ENCODE assay signal across 9 mouse cellular contexts in the genomic region with DNA sequence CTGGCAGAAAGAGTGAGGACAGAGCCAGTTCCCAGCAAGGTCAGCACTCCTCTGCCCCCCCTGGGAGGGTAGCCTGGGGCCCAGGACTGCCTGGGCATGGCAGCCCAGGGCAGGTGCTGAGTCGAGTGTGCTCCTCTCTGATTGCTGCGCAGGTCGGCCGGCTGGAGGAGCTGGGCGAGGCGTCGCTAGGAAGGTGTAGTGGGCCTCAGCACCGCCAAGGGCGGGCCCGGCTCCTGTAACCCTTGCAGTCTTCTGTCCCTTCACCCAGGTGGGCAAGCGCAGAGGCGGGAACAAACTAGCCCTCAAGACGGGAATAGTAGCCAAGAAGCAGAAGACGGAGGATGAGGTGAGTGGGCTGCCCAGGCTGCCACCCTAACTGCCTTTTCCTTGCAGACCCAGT. TPM values are rescaled to one million over a fixed set of nuclear protein-coding genes. Genes with fewer than 3 reads are reported as not detected.
A peak's percentile ranks its signal among the peaks of the same experiment; 100 is the strongest.
DNase-seq lines count a peak whose midpoint lies in the region; ATAC-seq and TF ChIP-seq lines count a peak whose summit lies in the region.
"Had no signal": no experiment of that assay in that cellular context is flagged by ENCODE, and none has a peak within 500 bp of the region (broad histone marks: within the 10 kb centered on the region; RNA-seq: fewer than 3 reads in every experiment).

No protein-coding gene starts in this region.

- peaks cover 48% of the 10 kb centered on the region for H3K36me3 ChIP-seq in forebrain, embryonic 13.5 days (ENCODE audit: poor library complexity, severe bottlenecking)
- peaks cover 30% of the 10 kb centered on the region for H3K36me3 ChIP-seq in hindbrain, postnatal 0 days (ENCODE audit: insufficient read depth, low read length)
- peaks cover 46% of the 10 kb centered on the region for H3K36me3 ChIP-seq in neural tube, embryonic 12.5 days

- peaks cover 32% of the 10 kb centered on the region for H3K4me1 ChIP-seq in forebrain, embryonic 13.5 days
- peaks cover 28% of the 10 kb centered on the region for H3K4me1 ChIP-seq in hindbrain, postnatal 0 days (ENCODE audit: insufficient read depth, low read length)
- peaks cover 31% of the 10 kb centered on the region for H3K4me1 ChIP-seq in neural tube, embryonic 12.5 days

- ATAC-seq in forebrain, embryonic 13.5 days = no peak
- no peak for ATAC-seq in hindbrain, postnatal 0 days
- ATAC-seq in neural tube, embryonic 12.5 days (ENCODE audit: low FRiP score, low read depth) = no peak

- no peaks in the 10 kb centered on the region for H3K9me3 ChIP-seq in forebrain, embryonic 13.5 days (replicated peaks)
- H3K9me3 ChIP-seq in hindbrain, postnatal 0 days (ENCODE audit: low read length) = no peaks in the 10 kb centered on the region
- no peaks in the 10 kb centered on the region for H3K9me3 ChIP-seq in neural tube, embryonic 12.5 days

- WGBS in forebrain, embryonic 13.5 days = 91% methylated on average over 14 of the region's 14 CpGs
- 94% methylated on average over 14 of the region's 14 CpGs for WGBS in hindbrain, postnatal 0 days
- WGBS in neural tube, embryonic 12.5 days = 89% methylated on average over 14 of the region's 14 CpGs

- H3K4me2 ChIP-seq in forebrain, embryonic 13.5 days = peak overlapping the region; percentile 94
- peak overlapping the region; percentile 91; the same call in 1 of the 2 replicates for H3K4me2 ChIP-seq in hindbrain, postnatal 0 days (ENCODE audit: low read depth, low read length)
- peak overlapping the region; percentile 98; the same call in 1 of the 2 replicates for H3K4me2 ChIP-seq in neural tube, embryonic 12.5 days (replicated peaks)

- no peaks in the 10 kb centered on the region for H3K27me3 ChIP-seq in forebrain, embryonic 13.5 days
- H3K27me3 ChIP-seq in hindbrain, postnatal 0 days (ENCODE audit: insufficient read depth, low read length) = no peaks in the 10 kb centered on the region
- H3K27me3 ChIP-seq in neural tube, embryonic 12.5 days (replicated peaks) = no peaks in the 10 kb centered on the region

- H3K4me3 ChIP-seq in layer of hippocampus, adult 2 months = peak overlapping the region; percentile 98; the same call in 1 of the 2 replicates
- H3K4me3 ChIP-seq in forebrain, embryonic 13.5 days = 0 out of 2 replicates have a peak overlapping the region, but pooled peaks have one; percentile 99
- H3K4me3 ChIP-seq in hindbrain, postnatal 0 days (ENCODE audit: low read length) = peak overlapping the region; percentile 95; the same call in 1 of the 2 replicates
- H3K4me3 ChIP-seq in neural tube, embryonic 12.5 days = no peak overlapping the region

- 0 out of 2 replicates have a peak overlapping the region, but pooled peaks have one; percentile 46 for H3K27ac ChIP-seq in layer of hippocampus, adult 2 months
- no peak overlapping the region for H3K27ac ChIP-seq in forebrain, embryonic 13.5 days
- no peak overlapping the region for H3K27ac ChIP-seq in hindbrain, postnatal 0 days
- H3K27ac ChIP-seq in neural tube, embryonic 12.5 days = no peak overlapping the region

- no peak for DNase-seq in layer of hippocampus, adult 2 months (ENCODE audit: low spot score in 2 of 2)
- no peak for DNase-seq in layer of hippocampus, postnatal 14 days (ENCODE audit: low spot score in 2 of 2)
- no peak for DNase-seq in hindbrain, postnatal 0 days (ENCODE audit: low spot score)
- DNase-seq in retina, postnatal 1 day = no peak
- no peak for DNase-seq in adrenal gland, postnatal 14 days
- DNase-seq: cerebellum, adult 11 months had no signal

- TF ChIP-seq CTCF in layer of hippocampus, adult 2 months (conservative IDR thresholded peaks at IDR 0.05) = no peak
- TF ChIP-seq CTCF in hindbrain, postnatal 0 days (IDR thresholded peaks at IDR 0.05; ENCODE audit: low read depth) = no peak

- peak overlapping the region; percentile 100 for H3K9ac ChIP-seq in forebrain, embryonic 13.5 days
- no peak overlapping the region; the same call in 1 of the 2 replicates for H3K9ac ChIP-seq in hindbrain, postnatal 0 days (replicated peaks; ENCODE audit: low read length)
- H3K9ac ChIP-seq in neural tube, embryonic 12.5 days = 0 out of 2 replicates have a peak overlapping the region, but pooled peaks have one; percentile 3

RNA-seq across cellular contexts. Expression of gene Trir, which starts 2.6 kb away (rescaled TPM):
- 100 to 1,000 TPM; 125 to 136 TPM for total RNA-seq in layer of hippocampus, adult 2 months (2021)
- total RNA-seq in layer of hippocampus, postnatal 14 days (2021) = 100 to 1,000 TPM; 136 to 150 TPM
- 125 and 154 TPM in 2 replicates for polyA plus RNA-seq in forebrain, embryonic 13.5 days (2015; fragmentation: Nextera tagmentation; extraction: Ambion mirVana)
- 220 and 238 TPM in 2 replicates for total RNA-seq in hindbrain, postnatal 0 days (2014; rRNA removed)
- 146 and 152 TPM in 2 replicates for polyA plus RNA-seq in hindbrain, postnatal 0 days (2015; fragmentation: Nextera tagmentation; extraction: Ambion mirVana)
- polyA plus RNA-seq in neural tube, embryonic 12.5 days (2016; fragmentation: Nextera tagmentation; extraction: Ambion mirVana) = 180 and 189 TPM in 2 replicates
- 154 and 161 TPM in 2 replicates for total RNA-seq in adrenal gland, postnatal 14 days (2021)

RNA-seq across cellular contexts. Expression of gene Asna1, which starts 4.2 kb away (rescaled TPM):
- total RNA-seq in layer of hippocampus, adult 2 months (2021) = 100 to 1,000 TPM; 119 to 122 TPM
- total RNA-seq in layer of hippocampus, postnatal 14 days (2021) = 100 to 1,000 TPM; 108 to 115 TPM
- 166 and 168 TPM in 2 replicates for polyA plus RNA-seq in forebrain, embryonic 13.5 days (2015; fragmentation: Nextera tagmentation; extraction: Ambion mirVana)
- 165 and 172 TPM in 2 replicates for total RNA-seq in hindbrain, postnatal 0 days (2014; rRNA removed)
- 149 and 150 TPM in 2 replicates for polyA plus RNA-seq in hindbrain, postnatal 0 days (2015; fragmentation: Nextera tagmentation; extraction: Ambion mirVana)
- 144 and 150 TPM in 2 replicates for polyA plus RNA-seq in neural tube, embryonic 12.5 days (2016; fragmentation: Nextera tagmentation; extraction: Ambion mirVana)
- total RNA-seq in adrenal gland, postnatal 14 days (2021) = 91.4 and 94.7 TPM in 2 replicates

RNA-seq across cellular contexts. Expression of gene Tnpo2, which starts 7.4 kb away (rescaled TPM):
- 100 to 1,000 TPM; 170 to 175 TPM for total RNA-seq in layer of hippocampus, adult 2 months (2021)
- 100 to 1,000 TPM; 150 to 152 TPM for total RNA-seq in layer of hippocampus, postnatal 14 days (2021)
- 46.4 and 49.4 TPM in 2 replicates for polyA plus RNA-seq in forebrain, embryonic 13.5 days (2015; fragmentation: Nextera tagmentation; extraction: Ambion mirVana)
- 174 and 183 TPM in 2 replicates for total RNA-seq in hindbrain, postnatal 0 days (2014; rRNA removed)
- 48.1 and 49.1 TPM in 2 replicates for polyA plus RNA-seq in hindbrain, postnatal 0 days (2015; fragmentation: Nextera tagmentation; extraction: Ambion mirVana)
- polyA plus RNA-seq in neural tube, embryonic 12.5 days (2016; fragmentation: Nextera tagmentation; extraction: Ambion mirVana) = 39.2 and 40.4 TPM in 2 replicates
- total RNA-seq in adrenal gland, postnatal 14 days (2021) = 65.9 and 67.8 TPM in 2 replicates

RNA-seq across cellular contexts. Expression of gene Best2, which starts 14.9 kb away (rescaled TPM):
- not detected for total RNA-seq in layer of hippocampus, adult 2 months (2021)
- not detected for total RNA-seq in layer of hippocampus, postnatal 14 days (2021)
- not detected in 2 replicates for polyA plus RNA-seq in forebrain, embryonic 13.5 days (2015; fragmentation: Nextera tagmentation; extraction: Ambion mirVana)
- not detected in 2 replicates for total RNA-seq in hindbrain, postnatal 0 days (2014; rRNA removed)
- polyA plus RNA-seq in hindbrain, postnatal 0 days (2015; fragmentation: Nextera tagmentation; extraction: Ambion mirVana) = 0.09 and 0.26 TPM in 2 replicates
- polyA plus RNA-seq in neural tube, embryonic 12.5 days (2016; fragmentation: Nextera tagmentation; extraction: Ambion mirVana) = not detected in 2 replicates
- total RNA-seq in adrenal gland, postnatal 14 days (2021) = not detected in 2 replicates
- polyA plus RNA-seq: testis, adult 2 months had no signal

RNA-seq across cellular contexts. Expression of gene Fbxw9, which starts 30.6 kb away (rescaled TPM):
- total RNA-seq in layer of hippocampus, adult 2 months (2021) = 10 to 100 TPM; 22.6 to 23.5 TPM
- total RNA-seq in layer of hippocampus, postnatal 14 days (2021) = 10 to 100 TPM; 36.2 to 41.4 TPM
- polyA plus RNA-seq in forebrain, embryonic 13.5 days (2015; fragmentation: Nextera tagmentation; extraction: Ambion mirVana) = 39.4 and 49.1 TPM in 2 replicates
- total RNA-seq in hindbrain, postnatal 0 days (2014; rRNA removed) = 104 and 114 TPM in 2 replicates
- 78.9 and 82.2 TPM in 2 replicates for polyA plus RNA-seq in hindbrain, postnatal 0 days (2015; fragmentation: Nextera tagmentation; extraction: Ambion mirVana)
- polyA plus RNA-seq in neural tube, embryonic 12.5 days (2016; fragmentation: Nextera tagmentation; extraction: Ambion mirVana) = 38.1 and 40.5 TPM in 2 replicates
- total RNA-seq in adrenal gland, postnatal 14 days (2021) = 18.0 and 18.4 TPM in 2 replicates
